Mouse (Mus musculus): ENCODE data around the gene Iqgap1.

DNA sequence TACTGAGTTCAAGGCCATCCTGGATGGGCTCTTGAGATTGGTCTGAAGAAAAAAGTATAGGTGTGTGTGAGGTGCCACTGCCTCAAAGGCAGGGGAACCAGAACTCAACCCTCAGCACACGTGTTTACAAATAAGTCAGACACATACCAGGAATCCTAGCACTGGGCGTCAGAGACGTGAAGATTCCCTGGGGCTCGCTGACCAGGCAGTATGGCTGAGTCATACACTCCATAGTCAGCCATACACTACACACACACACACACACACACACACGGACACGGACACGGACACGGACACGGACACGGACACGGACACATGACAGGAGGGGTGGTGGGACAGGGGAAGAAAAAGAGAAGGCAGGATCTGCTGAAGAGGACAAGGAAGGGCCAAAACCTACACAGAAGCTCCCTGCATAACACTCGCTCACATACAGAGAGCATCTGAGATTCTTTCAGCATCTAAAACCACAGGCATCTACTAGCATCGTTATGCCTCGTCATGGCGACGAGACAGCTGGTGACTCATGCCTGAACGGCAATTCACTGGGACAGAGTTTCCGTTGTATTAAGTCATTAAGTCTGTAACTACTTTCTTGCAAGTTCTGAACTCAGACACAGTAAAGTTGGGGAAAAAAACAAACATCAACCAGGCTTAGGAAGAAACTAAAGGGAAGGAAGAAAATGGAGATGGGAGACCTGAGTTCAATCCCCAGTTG is 2.5 kb upstream of the Iqgap1 start:
- no peak for TF ChIP-seq POLR2A (IDR thresholded peaks at IDR 0.05; ENCODE audit: borderline replicate concordance, low read depth, low read length)
- TF ChIP-seq CTCF (IDR thresholded peaks at IDR 0.05; ENCODE audit: low read depth, low read length), result no peak
